Mouse (Mus musculus): ENCODE results near the gene Lrrc36. TPM values are rescaled to one million over a fixed set of nuclear protein-coding genes. Genes with fewer than 3 reads are reported as not detected.

The Lrrc36 gene
- polyA plus RNA-seq, 1 experiment: 0.24 TPM

DNA sequence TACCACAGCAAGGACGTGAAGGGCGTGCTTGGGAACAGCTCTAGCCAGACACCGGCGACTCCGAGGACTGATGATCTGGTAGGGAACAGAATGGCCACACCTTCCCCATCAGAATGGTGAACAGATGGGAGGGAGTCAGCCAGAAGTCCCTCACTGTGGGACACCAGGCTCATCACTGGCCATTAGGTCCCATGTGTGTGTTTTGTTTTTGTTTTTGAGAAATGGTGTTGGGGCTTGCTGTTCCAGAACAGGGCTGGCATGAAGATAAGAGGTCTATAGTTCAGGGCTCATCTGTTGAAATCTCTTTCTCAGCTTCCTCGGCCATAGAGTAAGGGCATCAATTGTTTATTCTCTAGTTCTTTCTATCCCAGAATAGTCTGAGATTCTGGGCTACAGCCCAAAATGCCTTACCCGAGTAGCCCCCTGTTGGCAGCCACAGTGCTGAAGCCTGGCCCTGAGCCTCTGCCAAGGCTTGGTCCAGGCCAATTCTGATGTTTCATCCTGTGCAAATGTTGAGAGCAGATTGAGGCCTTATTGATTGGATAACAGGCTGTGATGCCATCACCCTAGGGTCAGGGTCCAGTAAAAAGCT, 53.4 kb downstream of the Lrrc36 start:
- DNase-seq: no peak
- Histone ChIP-seq H3K36me3 (ENCODE audit: control insufficient read depth, insufficient read depth, low read length) (no peaks in the 10 kb centered on the region), H3K4me3 (ENCODE audit: control insufficient read depth, insufficient read depth, low read length) (no peak overlapping the region), H3K4me1 (replicated peaks; ENCODE audit: control insufficient read depth, insufficient read depth, low read length) (no peaks in the 10 kb centered on the region), H3K27me3 (ENCODE audit: control insufficient read depth, insufficient read depth, low read length) (no peaks in the 10 kb centered on the region), H3K27ac (ENCODE audit: control insufficient read depth, insufficient read depth, low read length) (no peak overlapping the region)
- no peak for TF ChIP-seq POLR2A (IDR thresholded peaks at IDR 0.05; ENCODE audit: control insufficient read depth, extremely low read depth, insufficient read depth, low read length, poor library complexity)
- TF ChIP-seq CTCF (IDR thresholded peaks at IDR 0.05; ENCODE audit: borderline replicate concordance, control insufficient read depth, extremely low read depth, insufficient read depth, low read length, poor library complexity): no peak
- WGBS: 95% methylated on average over 7 of the region's 7 CpGs

DNA sequence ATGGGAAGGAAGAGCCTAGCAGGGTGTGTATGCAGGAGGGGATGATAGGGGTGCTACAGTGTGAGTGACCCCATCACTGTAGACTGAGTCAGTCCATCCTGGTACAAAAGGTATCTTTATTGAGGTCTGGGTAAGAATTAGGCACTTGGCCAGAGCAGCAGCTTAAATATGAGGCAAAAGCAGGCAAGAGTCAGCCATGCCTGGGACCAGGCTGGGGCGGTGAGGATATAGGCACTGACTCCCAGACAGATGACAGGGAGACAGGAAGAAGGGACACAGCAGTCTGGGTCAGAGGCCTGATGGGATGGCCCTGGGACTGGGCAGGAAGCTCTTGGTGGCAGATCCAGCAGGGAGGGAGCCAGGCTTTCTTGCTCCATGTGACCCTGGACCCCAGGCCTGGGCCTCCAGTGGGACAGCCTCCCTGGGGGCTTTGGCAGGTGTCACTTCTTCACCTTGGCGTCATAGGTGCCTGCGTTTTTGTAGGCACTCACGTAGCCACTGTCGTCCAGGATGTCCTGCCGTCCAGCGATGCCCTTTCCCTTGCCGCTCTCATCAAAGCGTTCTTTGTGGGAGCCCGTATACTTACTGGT, 54.1 kb downstream of the Lrrc36 start:
- Histone ChIP-seq H3K4me3 (ENCODE audit: control insufficient read depth, insufficient read depth, low read length) (no peak overlapping the region), H3K27ac (ENCODE audit: control insufficient read depth, insufficient read depth, low read length) (no peak overlapping the region), H3K27me3 (ENCODE audit: control insufficient read depth, insufficient read depth, low read length) (no peaks in the 10 kb centered on the region), H3K4me1 (replicated peaks; ENCODE audit: control insufficient read depth, insufficient read depth, low read length) (no peaks in the 10 kb centered on the region), H3K36me3 (ENCODE audit: control insufficient read depth, insufficient read depth, low read length) (no peaks in the 10 kb centered on the region)
- no peak for DNase-seq
- TF ChIP-seq CTCF (IDR thresholded peaks at IDR 0.05; ENCODE audit: borderline replicate concordance, control insufficient read depth, extremely low read depth, insufficient read depth, low read length, poor library complexity) (no peak), POLR2A (IDR thresholded peaks at IDR 0.05; ENCODE audit: control insufficient read depth, extremely low read depth, insufficient read depth, low read length, poor library complexity) (no peak)
- 98% methylated on average over 10 of the region's 10 CpGs for WGBS

DNA sequence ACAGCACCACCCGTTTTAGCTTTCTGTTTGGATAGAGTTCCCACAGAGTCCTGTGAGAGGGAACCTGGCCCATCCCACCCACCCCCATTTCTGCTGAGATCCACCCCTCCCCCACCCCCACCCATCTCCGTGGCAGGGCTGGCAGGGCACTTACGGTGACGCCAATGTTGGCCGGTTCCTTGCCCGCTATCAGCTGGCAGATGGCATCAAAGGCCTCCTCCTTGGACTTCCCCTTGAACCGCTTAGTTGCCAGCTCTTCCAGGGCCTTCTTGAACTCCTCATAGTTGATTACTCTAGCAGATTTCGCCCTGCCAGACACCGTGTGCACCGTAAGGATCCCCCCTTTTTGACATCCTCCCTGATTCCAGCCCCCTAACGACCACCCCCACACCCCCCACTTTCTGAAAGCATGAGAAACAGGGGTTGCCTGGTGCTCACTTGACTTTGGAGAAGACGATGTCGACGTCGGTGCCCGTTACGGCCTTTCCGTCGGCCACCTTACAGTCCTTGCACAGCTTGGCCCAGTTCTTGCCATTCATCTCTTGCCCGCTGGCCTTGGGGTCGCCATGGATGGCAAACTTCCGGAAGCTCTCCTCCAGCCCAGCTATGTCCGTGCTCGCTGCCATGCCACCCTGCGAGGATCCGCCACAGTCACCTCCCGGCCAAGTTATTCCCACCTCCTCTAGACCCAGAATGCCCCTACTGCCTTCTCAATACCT, 54.8 kb downstream of the Lrrc36 start:
- Histone ChIP-seq H3K36me3 (ENCODE audit: control insufficient read depth, insufficient read depth, low read length) (no peaks in the 10 kb centered on the region), H3K27ac (ENCODE audit: control insufficient read depth, insufficient read depth, low read length) (no peak overlapping the region), H3K4me1 (replicated peaks; ENCODE audit: control insufficient read depth, insufficient read depth, low read length) (no peaks in the 10 kb centered on the region), H3K27me3 (ENCODE audit: control insufficient read depth, insufficient read depth, low read length) (no peaks in the 10 kb centered on the region), H3K4me3 (ENCODE audit: control insufficient read depth, insufficient read depth, low read length) (no peak overlapping the region)
- no peak for DNase-seq
- TF ChIP-seq POLR2A (IDR thresholded peaks at IDR 0.05; ENCODE audit: control insufficient read depth, extremely low read depth, insufficient read depth, low read length, poor library complexity) (no peak), CTCF (IDR thresholded peaks at IDR 0.05; ENCODE audit: borderline replicate concordance, control insufficient read depth, extremely low read depth, insufficient read depth, low read length, poor library complexity) (no peak)
- 92% methylated on average over 27 of the region's 27 CpGs for WGBS

DNA sequence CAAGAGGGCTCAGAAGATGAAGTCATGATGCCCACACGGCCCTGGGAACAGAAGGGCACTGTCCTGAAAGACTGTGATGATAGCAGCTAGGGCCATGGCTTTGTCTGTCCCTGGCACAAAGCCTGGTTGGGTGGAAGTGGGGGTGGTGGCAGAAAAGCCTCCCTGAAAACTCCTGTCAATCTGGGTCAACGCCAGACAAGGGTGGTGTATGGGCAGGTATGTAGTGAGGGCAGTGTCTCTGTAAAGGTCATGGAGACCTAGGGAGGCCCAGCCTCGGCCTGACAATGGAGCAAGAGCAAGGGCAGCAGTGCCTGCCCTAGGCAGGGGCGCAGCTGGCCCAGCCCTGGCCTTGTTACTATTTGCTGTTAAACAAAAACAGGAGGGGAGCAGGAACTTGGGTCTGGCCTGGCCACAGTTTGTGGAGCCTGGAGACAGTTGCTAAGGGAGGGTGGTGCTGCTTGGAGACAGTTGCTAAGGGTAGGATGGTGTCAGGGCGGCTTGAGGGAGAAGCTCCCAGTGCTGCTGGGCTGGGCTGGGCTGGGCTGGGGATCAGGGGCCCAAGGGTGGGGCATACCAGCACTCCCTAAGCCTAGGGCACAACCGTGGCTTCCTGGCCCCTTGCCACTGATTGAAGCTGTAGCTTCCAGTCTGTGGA, 55.8 kb downstream of the Lrrc36 start:
- H3K27ac ChIP-seq (ENCODE audit: control insufficient read depth, insufficient read depth, low read length): no peak overlapping the region
- no peaks in the 10 kb centered on the region for H3K36me3 ChIP-seq (ENCODE audit: control insufficient read depth, insufficient read depth, low read length)
- 0 out of 2 replicates have a peak, but pooled peaks cover 5% of the 10 kb centered on the region for H3K4me1 ChIP-seq (replicated peaks; ENCODE audit: control insufficient read depth, insufficient read depth, low read length)
- DNase-seq: no peak
- H3K4me3 ChIP-seq (ENCODE audit: control insufficient read depth, insufficient read depth, low read length): no peak overlapping the region
- 71% methylated on average over 6 of the region's 6 CpGs for WGBS
- no peak for TF ChIP-seq CTCF (IDR thresholded peaks at IDR 0.05; ENCODE audit: borderline replicate concordance, control insufficient read depth, extremely low read depth, insufficient read depth, low read length, poor library complexity)
- no peak for TF ChIP-seq POLR2A (IDR thresholded peaks at IDR 0.05; ENCODE audit: control insufficient read depth, extremely low read depth, insufficient read depth, low read length, poor library complexity)
- H3K27me3 ChIP-seq (ENCODE audit: control insufficient read depth, insufficient read depth, low read length): no peaks in the 10 kb centered on the region

DNA sequence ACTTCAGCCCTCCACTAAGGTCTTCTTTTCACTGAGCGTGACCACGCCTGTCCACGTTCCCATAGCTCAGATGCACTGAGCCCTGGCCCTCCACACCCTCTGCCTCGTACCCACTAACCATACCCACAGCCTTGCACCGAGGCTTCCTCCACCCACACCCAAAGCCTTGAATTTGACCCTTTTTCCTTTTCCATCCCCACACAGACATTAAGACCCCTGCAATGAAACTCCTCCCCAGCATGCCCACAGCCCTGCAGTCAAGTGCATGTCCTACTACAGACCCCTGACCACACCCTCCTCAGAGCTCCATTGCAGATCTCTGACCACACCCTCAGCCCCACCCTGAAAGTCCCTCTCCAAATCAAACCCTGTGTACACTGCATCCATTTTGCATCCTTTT, 56.4 kb downstream of the Lrrc36 start:
- TF ChIP-seq POLR2A (IDR thresholded peaks at IDR 0.05; ENCODE audit: control insufficient read depth, extremely low read depth, insufficient read depth, low read length, poor library complexity) (no peak), CTCF (IDR thresholded peaks at IDR 0.05; ENCODE audit: borderline replicate concordance, control insufficient read depth, extremely low read depth, insufficient read depth, low read length, poor library complexity) (no peak)
- no peak for DNase-seq
- H3K36me3 ChIP-seq (ENCODE audit: control insufficient read depth, insufficient read depth, low read length): no peaks in the 10 kb centered on the region
- no peaks in the 10 kb centered on the region for H3K27me3 ChIP-seq (ENCODE audit: control insufficient read depth, insufficient read depth, low read length)
- 80% methylated on average over 5 of the region's 5 CpGs for WGBS
- no peak overlapping the region for H3K4me3 ChIP-seq (ENCODE audit: control insufficient read depth, insufficient read depth, low read length)
- 0 out of 2 replicates have a peak, but pooled peaks cover 9% of the 10 kb centered on the region for H3K4me1 ChIP-seq (replicated peaks; ENCODE audit: control insufficient read depth, insufficient read depth, low read length)
- no peak overlapping the region for H3K27ac ChIP-seq (ENCODE audit: control insufficient read depth, insufficient read depth, low read length)

DNA sequence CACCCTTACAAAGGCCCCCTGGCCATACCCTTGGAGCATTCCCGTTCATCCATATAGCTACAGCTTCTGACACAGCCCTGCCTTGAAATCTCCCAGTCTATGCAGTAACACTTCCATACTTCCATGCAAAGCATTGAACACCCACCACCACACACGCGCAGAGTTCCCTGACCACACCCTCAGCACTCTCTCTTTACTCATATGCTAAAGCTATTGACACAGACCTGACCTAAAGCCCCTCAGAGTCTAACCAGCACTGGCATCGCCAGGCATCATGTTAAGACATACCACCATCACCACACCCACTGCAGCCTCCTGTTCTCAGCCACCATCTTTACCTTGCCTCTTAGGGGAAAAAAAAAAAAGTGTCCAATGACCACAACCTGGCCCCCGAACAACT, 56.9 kb downstream of the Lrrc36 start:
- Histone ChIP-seq H3K27me3 (ENCODE audit: control insufficient read depth, insufficient read depth, low read length) (no peaks in the 10 kb centered on the region), H3K4me3 (ENCODE audit: control insufficient read depth, insufficient read depth, low read length) (no peak overlapping the region), H3K36me3 (ENCODE audit: control insufficient read depth, insufficient read depth, low read length) (no peaks in the 10 kb centered on the region), H3K4me1 (replicated peaks; ENCODE audit: control insufficient read depth, insufficient read depth, low read length) (0 out of 2 replicates have a peak, but pooled peaks cover 9% of the 10 kb centered on the region), H3K27ac (ENCODE audit: control insufficient read depth, insufficient read depth, low read length) (no peak overlapping the region)
- no peak for TF ChIP-seq CTCF (IDR thresholded peaks at IDR 0.05; ENCODE audit: borderline replicate concordance, control insufficient read depth, extremely low read depth, insufficient read depth, low read length, poor library complexity)
- no peak for TF ChIP-seq POLR2A (IDR thresholded peaks at IDR 0.05; ENCODE audit: control insufficient read depth, extremely low read depth, insufficient read depth, low read length, poor library complexity)
- DNase-seq: no peak
- WGBS: 78% methylated on average over 5 of the region's 5 CpGs
